Mouse (Mus musculus) embryonic stem cell, embryonic (primary cell): Measurements from ENCODE around the gene Olfr1326-ps1.

ENCODE experiments used
- CTCF ChIA-PET, 4 experiments: fragments of 300-600 bp in 2 of 4; fragments of 350-600 bp in 2 of 4; sonication (Branson Sonifier 250); formaldehyde crosslinking; loops; one replicate each; lab custom pipeline; 2022; ENCODE audit warnings: inconsistent platforms in 2 of 4; lab: Charles Lee
- POLR2A ChIA-PET, 4 experiments: fragments of 300-600 bp in 2 of 4; fragments of 350-600 bp in 2 of 4; sonication (Branson Sonifier 250); formaldehyde crosslinking; loops; one replicate each; lab custom pipeline; 2022; ENCODE audit warnings: antibody characterized with exemption in 4 of 4, inconsistent platforms in 1 of 4; lab: Charles Lee

Olfr1326-ps1 gene

DNA sequence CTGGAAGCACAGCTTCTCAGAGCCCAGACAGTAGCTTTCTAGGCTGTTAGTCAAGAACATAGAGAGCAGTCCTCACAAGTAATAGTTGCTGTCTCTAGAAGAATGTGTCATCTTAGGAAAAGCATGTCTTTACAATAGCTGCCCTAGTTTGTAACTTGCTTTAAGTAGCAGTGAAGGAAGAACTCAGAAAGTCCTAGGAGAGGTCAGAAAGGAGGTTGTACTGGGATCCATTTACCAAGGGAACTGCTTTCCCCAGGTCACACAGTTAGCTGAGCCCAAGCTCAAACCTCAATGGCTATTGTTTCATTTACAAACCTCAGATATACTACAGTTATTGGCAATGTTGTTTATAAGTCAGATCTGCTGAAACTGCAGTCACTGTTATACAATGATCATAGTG, at the start of gene Olfr1326-ps1:
Olfr1326-ps1 (minus strand) TSS at position 101 of the 400 bp plus-strand sequence.
- CTCF ChIA-PET = no interaction called here
- POLR2A ChIA-PET = no interaction called here

DNA sequence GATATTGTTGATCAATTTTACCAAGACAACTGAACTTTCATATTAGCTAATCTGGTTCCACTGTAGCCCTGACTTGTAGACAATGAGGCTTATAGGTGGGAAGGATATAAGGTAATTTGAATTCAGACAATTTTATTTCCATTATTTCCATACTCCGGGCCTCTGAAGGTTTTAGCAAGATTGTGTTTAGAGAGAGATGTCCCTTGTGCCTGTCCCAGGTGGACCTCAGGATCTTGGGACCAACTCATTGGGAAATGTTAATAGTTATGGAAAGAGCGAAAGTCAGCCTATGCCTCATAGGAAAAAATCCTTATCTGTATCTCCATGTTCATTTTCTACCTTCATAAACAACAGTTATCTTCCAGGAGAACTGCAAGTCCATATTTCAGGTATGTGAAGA, 17.7 kb upstream of the Olfr1326-ps1 start, which contains the start of gene Olfr1325:
Olfr1325 (plus strand) TSS at position 301 of the 400 bp plus-strand sequence.
- ChIA-PET POLR2A (no interaction called here), CTCF (no interaction called here)
